Mouse (Mus musculus): Measurements from ENCODE around the gene Laptm4a. TPM values are rescaled to one million over a fixed set of nuclear protein-coding genes. Genes with fewer than 3 reads are reported as not detected.
A peak's percentile ranks its signal among the peaks of the same experiment; 100 is the strongest.
"Not testable (repeated sequence)": the region's sequence is repeated elsewhere in the genome, so short reads cannot be mapped to it uniquely, and the experiment has no call there.

Laptm4a gene
- polyA plus RNA-seq, 1 experiment from 2014 or later, result 151 TPM

- 0 out of 2 replicates have a peak, but pooled peaks cover under 1% of the 10 kb centered on the region for H3K36me3 ChIP-seq (ENCODE audit: control insufficient read depth, insufficient read depth, low read length)
- 26% methylated on average over 1 of the region's 1 CpGs for WGBS
Measured at GRCm38 (mm10) chr12:8920996-8921393, 469 bp upstream of the Laptm4a start.

GRCm38 (mm10) chr12:8922369-8923124 is 1.1 kb downstream of the Laptm4a start:
- WGBS, result 5% methylated on average over 30 of the region's 30 CpGs
- H3K4me1 ChIP-seq (ENCODE audit: control insufficient read depth, insufficient read depth, low read length), result peaks cover 23% of the 10 kb centered on the region
- H3K27ac ChIP-seq (replicated peaks; ENCODE audit: low read depth, low read length), result peak overlapping the region; percentile 95
- H3K9me3 ChIP-seq (ENCODE audit: control insufficient read depth, low read length), result no peaks in the 10 kb centered on the region
- H3K27me3 ChIP-seq (ENCODE audit: control insufficient read depth, insufficient read depth, low read length), result no peaks in the 10 kb centered on the region
- peak overlapping the region; percentile 80 for H3K4me3 ChIP-seq (replicated peaks; ENCODE audit: low read depth, low read length)
- H3K9ac ChIP-seq (replicated peaks; ENCODE audit: low read length), result peak overlapping the region; percentile 87
- ATAC-seq (ENCODE audit: low FRiP score, low TSS enrichment), result no peak
- H3K36me3 ChIP-seq (ENCODE audit: control insufficient read depth, insufficient read depth, low read length), result 0 out of 2 replicates have a peak, but pooled peaks cover 7% of the 10 kb centered on the region
- DNase-seq, result peak; percentile 32
- H3K4me2 ChIP-seq (ENCODE audit: low read length), result peak overlapping the region; percentile 86

More at GRCm38 (mm10) chr12:8920996-8921393, 469 bp upstream of the Laptm4a start:
- Histone ChIP-seq H3K27me3 (ENCODE audit: control insufficient read depth, insufficient read depth, low read length) (no peaks in the 10 kb centered on the region), H3K4me3 (replicated peaks; ENCODE audit: low read depth, low read length) (peak overlapping the region; percentile 80), H3K9me3 (ENCODE audit: control insufficient read depth, low read length) (no peaks in the 10 kb centered on the region), H3K9ac (replicated peaks; ENCODE audit: low read length) (peak overlapping the region; percentile 87), H3K4me1 (ENCODE audit: control insufficient read depth, insufficient read depth, low read length) (peaks cover 23% of the 10 kb centered on the region), H3K4me2 (ENCODE audit: low read length) (peak overlapping the region; percentile 59), H3K27ac (replicated peaks; ENCODE audit: low read depth, low read length) (peak overlapping the region; percentile 95)
- ATAC-seq (ENCODE audit: low FRiP score, low TSS enrichment) (no peak), DNase-seq (no peak)

GRCm38 (mm10) chr12:8923125-8923410 is 1.6 kb downstream of the Laptm4a start:
- Histone ChIP-seq H3K27me3 (ENCODE audit: control insufficient read depth, insufficient read depth, low read length) (no peaks in the 10 kb centered on the region), H3K9ac (replicated peaks; ENCODE audit: low read length) (peak overlapping the region; percentile 87), H3K27ac (replicated peaks; ENCODE audit: low read depth, low read length) (no peak overlapping the region), H3K4me2 (ENCODE audit: low read length) (peak overlapping the region; percentile 86), H3K36me3 (ENCODE audit: control insufficient read depth, insufficient read depth, low read length) (0 out of 2 replicates have a peak, but pooled peaks cover 7% of the 10 kb centered on the region), H3K4me1 (ENCODE audit: control insufficient read depth, insufficient read depth, low read length) (peaks cover 23% of the 10 kb centered on the region), H3K4me3 (replicated peaks; ENCODE audit: low read depth, low read length) (peak overlapping the region; percentile 80), H3K9me3 (ENCODE audit: control insufficient read depth, low read length) (no peaks in the 10 kb centered on the region)
- 32% methylated on average over 5 of the region's 5 CpGs for WGBS
- DNase-seq (peak; percentile 46), ATAC-seq (ENCODE audit: low FRiP score, low TSS enrichment) (no peak)

GRCm38 (mm10) chr12:8923603-8924002 is 2.1 kb downstream of the Laptm4a start:
- H3K9ac ChIP-seq (replicated peaks; ENCODE audit: low read length), result peak overlapping the region; percentile 87; the same call in 1 of the 2 replicates
- DNase-seq, result no peak
- H3K4me1 ChIP-seq (ENCODE audit: control insufficient read depth, insufficient read depth, low read length), result peaks cover 23% of the 10 kb centered on the region
- H3K4me2 ChIP-seq (ENCODE audit: low read length), result peak overlapping the region; percentile 86
- no peak overlapping the region for H3K27ac ChIP-seq (replicated peaks; ENCODE audit: low read depth, low read length)
- H3K4me3 ChIP-seq (replicated peaks; ENCODE audit: low read depth, low read length), result peak overlapping the region; percentile 80
- WGBS, result 53% methylated on average over 2 of the region's 2 CpGs
- no peaks in the 10 kb centered on the region for H3K27me3 ChIP-seq (ENCODE audit: control insufficient read depth, insufficient read depth, low read length)
- no peaks in the 10 kb centered on the region for H3K9me3 ChIP-seq (ENCODE audit: control insufficient read depth, low read length)
- H3K36me3 ChIP-seq (ENCODE audit: control insufficient read depth, insufficient read depth, low read length), result 0 out of 2 replicates have a peak, but pooled peaks cover 7% of the 10 kb centered on the region
- ATAC-seq (ENCODE audit: low FRiP score, low TSS enrichment), result no peak

GRCm38 (mm10) chr12:8927652-8928051 is 6.2 kb downstream of the Laptm4a start:
- H3K9ac ChIP-seq (replicated peaks; ENCODE audit: low read length), result no peak overlapping the region
- H3K36me3 ChIP-seq (ENCODE audit: control insufficient read depth, insufficient read depth, low read length), result peaks cover 12% of the 10 kb centered on the region; the same call in 1 of the 2 replicates
- 94% methylated on average over 3 of the region's 3 CpGs for WGBS
- H3K4me1 ChIP-seq (ENCODE audit: control insufficient read depth, insufficient read depth, low read length), result peaks cover 22% of the 10 kb centered on the region
- no peaks in the 10 kb centered on the region for H3K9me3 ChIP-seq (ENCODE audit: control insufficient read depth, low read length)
- ATAC-seq (ENCODE audit: low FRiP score, low TSS enrichment) (no peak), DNase-seq (no peak)
- H3K27ac ChIP-seq (replicated peaks; ENCODE audit: low read depth, low read length), result no peak overlapping the region
- H3K27me3 ChIP-seq (ENCODE audit: control insufficient read depth, insufficient read depth, low read length), result no peaks in the 10 kb centered on the region
- H3K4me2 ChIP-seq (ENCODE audit: low read length), result no peak overlapping the region
- no peak overlapping the region for H3K4me3 ChIP-seq (replicated peaks; ENCODE audit: low read depth, low read length)

- ATAC-seq (ENCODE audit: low FRiP score, low TSS enrichment) (no peak), DNase-seq (no peak)
- Histone ChIP-seq H3K9ac (replicated peaks; ENCODE audit: low read length) (no peak overlapping the region), H3K4me2 (ENCODE audit: low read length) (no peak overlapping the region), H3K4me1 (ENCODE audit: control insufficient read depth, insufficient read depth, low read length) (peaks cover 11% of the 10 kb centered on the region; the same call in 1 of the 2 replicates), H3K27me3 (ENCODE audit: control insufficient read depth, insufficient read depth, low read length) (no peaks in the 10 kb centered on the region), H3K4me3 (replicated peaks; ENCODE audit: low read depth, low read length) (no peak overlapping the region), H3K36me3 (ENCODE audit: control insufficient read depth, insufficient read depth, low read length) (peaks cover 22% of the 10 kb centered on the region), H3K27ac (replicated peaks; ENCODE audit: low read depth, low read length) (no peak overlapping the region), H3K9me3 (ENCODE audit: control insufficient read depth, low read length) (no peaks in the 10 kb centered on the region)
- WGBS, result 92% methylated on average over 4 of the region's 4 CpGs
Measured at GRCm38 (mm10) chr12:8928766-8929165, 7.3 kb downstream of the Laptm4a start.

- Histone ChIP-seq H3K36me3 (ENCODE audit: control insufficient read depth, insufficient read depth, low read length) (peaks cover 39% of the 10 kb centered on the region), H3K4me3 (replicated peaks; ENCODE audit: low read depth, low read length) (no peak overlapping the region), H3K27me3 (ENCODE audit: control insufficient read depth, insufficient read depth, low read length) (no peaks in the 10 kb centered on the region), H3K9me3 (ENCODE audit: control insufficient read depth, low read length) (no peaks in the 10 kb centered on the region), H3K27ac (replicated peaks; ENCODE audit: low read depth, low read length) (no peak overlapping the region), H3K9ac (replicated peaks; ENCODE audit: low read length) (no peak overlapping the region), H3K4me2 (ENCODE audit: low read length) (no peak overlapping the region), H3K4me1 (ENCODE audit: control insufficient read depth, insufficient read depth, low read length) (no peaks in the 10 kb centered on the region)
- ATAC-seq (ENCODE audit: low FRiP score, low TSS enrichment) (no peak), DNase-seq (no peak)
- WGBS, result 83% methylated on average over 4 of the region's 4 CpGs
Measured at GRCm38 (mm10) chr12:8931083-8931482, 9.6 kb downstream of the Laptm4a start.

GRCm38 (mm10) chr12:8935349-8935748 is 13.9 kb downstream of the Laptm4a start:
- no peak for DNase-seq
- Histone ChIP-seq H3K9me3 (ENCODE audit: control insufficient read depth, low read length) (no peaks in the 10 kb centered on the region), H3K36me3 (ENCODE audit: control insufficient read depth, insufficient read depth, low read length) (peaks cover 68% of the 10 kb centered on the region), H3K4me3 (replicated peaks; ENCODE audit: low read depth, low read length) (no peak overlapping the region), H3K27ac (replicated peaks; ENCODE audit: low read depth, low read length) (no peak overlapping the region), H3K4me1 (ENCODE audit: control insufficient read depth, insufficient read depth, low read length) (no peaks in the 10 kb centered on the region), H3K4me2 (ENCODE audit: low read length) (no peak overlapping the region), H3K27me3 (ENCODE audit: control insufficient read depth, insufficient read depth, low read length) (no peaks in the 10 kb centered on the region), H3K9ac (replicated peaks; ENCODE audit: low read length) (no peak overlapping the region)
- 90% methylated on average over 5 of the region's 5 CpGs for whole genome bisulfite sequencing
- no peak for ATAC-seq (ENCODE audit: low FRiP score, low TSS enrichment)

GRCm38 (mm10) chr12:8936210-8936609 is 14.7 kb downstream of the Laptm4a start:
- H3K4me2 ChIP-seq (ENCODE audit: low read length); H3K27ac ChIP-seq (replicated peaks; ENCODE audit: low read depth, low read length); H3K4me3 ChIP-seq (replicated peaks; ENCODE audit: low read depth, low read length); H3K27me3 ChIP-seq (ENCODE audit: control insufficient read depth, insufficient read depth, low read length); H3K9me3 ChIP-seq (ENCODE audit: control insufficient read depth, low read length); H3K9ac ChIP-seq (replicated peaks; ENCODE audit: low read length); H3K4me1 ChIP-seq (ENCODE audit: control insufficient read depth, insufficient read depth, low read length); DNase-seq; ATAC-seq (ENCODE audit: low FRiP score, low TSS enrichment): not testable (repeated sequence)
- peaks cover 68% of the 10 kb centered on the region for H3K36me3 ChIP-seq (ENCODE audit: control insufficient read depth, insufficient read depth, low read length)
- 77% methylated on average over 4 of the region's 4 CpGs for WGBS
